Mouse (Mus musculus) B cell, adult 2 months (primary cell): Measurements from ENCODE around the gene Rffl.

Experiments
- DNase-seq, 2 experiments: peaks; one replicate each; pipeline ENCODE4 v3.0.0; 2022

Gene Rffl

DNA sequence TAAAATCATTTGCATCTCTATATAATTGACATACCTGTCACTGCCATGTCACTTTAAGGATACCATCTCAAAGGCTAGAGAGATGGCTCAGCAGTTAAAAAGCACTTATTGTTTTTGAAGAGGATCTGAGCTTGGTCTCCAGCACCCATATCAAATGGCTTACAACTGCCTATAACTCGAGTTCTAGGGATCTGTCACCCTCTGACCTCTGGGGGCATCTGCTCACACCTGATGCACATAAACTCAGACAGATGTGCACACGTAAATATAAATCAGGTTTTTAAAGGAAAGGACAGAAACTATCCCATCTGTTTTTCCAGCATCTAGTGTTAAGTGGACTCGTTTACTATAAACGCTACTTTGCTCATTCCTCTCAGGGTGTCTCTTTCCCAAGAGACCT, 107.7 kb downstream of the Rffl start:
- peak; percentile 26 to 29 for DNase-seq

DNA sequence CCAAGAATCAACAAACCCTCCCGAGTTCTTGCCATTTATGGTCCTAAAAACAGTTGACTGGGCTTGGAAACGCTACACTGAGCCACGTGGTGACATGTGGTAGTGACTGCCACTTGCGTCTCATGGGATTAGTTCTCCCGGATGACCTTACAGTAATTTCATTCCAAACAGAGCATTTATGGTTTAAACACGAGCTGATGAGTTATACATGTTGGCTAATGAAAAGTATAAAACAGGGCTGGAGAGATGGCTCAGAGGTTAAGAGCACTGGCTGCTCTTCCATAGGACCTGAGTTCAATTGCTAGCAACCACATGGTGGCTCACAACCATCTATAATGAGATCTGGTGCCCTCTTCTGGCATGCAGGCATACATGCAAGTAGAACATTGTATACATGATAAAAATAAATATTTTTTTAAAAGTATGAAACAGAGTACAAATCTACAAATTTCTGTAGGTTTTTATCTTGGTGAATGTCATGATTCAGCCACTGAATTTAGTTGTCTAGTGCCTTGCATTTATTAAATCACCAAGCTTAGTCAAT, 108.7 kb downstream of the Rffl start:
- DNase-seq = peak; percentile 31 to 45

DNA sequence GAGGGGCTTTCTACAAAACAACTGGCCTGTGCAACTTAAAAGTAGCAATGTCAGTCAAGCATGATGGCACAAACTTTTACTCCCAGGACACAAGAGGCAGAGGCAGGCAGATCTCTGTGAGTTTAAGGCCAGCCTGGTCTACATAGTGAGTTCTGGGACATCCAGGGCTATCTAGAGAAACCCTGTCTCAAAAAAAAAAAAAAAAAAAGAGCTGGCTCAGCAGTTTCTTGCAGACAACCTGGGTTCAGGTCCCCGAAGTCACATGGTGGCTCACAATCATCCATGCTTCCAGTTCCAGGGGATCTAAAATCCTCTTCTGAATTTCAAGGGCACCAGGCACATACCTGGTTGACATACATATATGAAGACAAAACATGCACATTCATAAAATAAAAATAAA, 115.1 kb downstream of the Rffl start:
- no peak for DNase-seq
